Mouse (Mus musculus) liver, adult 2 months (tissue): ENCODE results near the gene Susd5. TPM values are rescaled to one million over a fixed set of nuclear protein-coding genes. Genes with fewer than 3 reads are reported as not detected.

ENCODE experiments used
- DNase-seq: peaks from one replicate; pipeline ENCODE4 v3.0.0-alpha.2; 2011; ENCODE audit warnings: low read depth, low spot score; ENCODE audit errors: extremely low read depth
- H3K27ac ChIP-seq: fragments of 200-500 bp; replicated peaks from 2 replicates; pipeline ENCODE4 v1.5.1; 2012; ENCODE audit warnings: low read depth, mild to moderate bottlenecking, control low read depth, inconsistent platforms, low read length; ENCODE audit not compliant: insufficient read depth
- H3K27me3 ChIP-seq: fragments of 200-500 bp; 2 replicates; pipeline ENCODE4 v1.6.1; 2012; ENCODE audit warnings: mild to moderate bottlenecking, moderate library complexity, low read length, inconsistent platforms; ENCODE audit not compliant: control insufficient read depth, insufficient read depth
- H3K36me3 ChIP-seq: fragments of 200-500 bp; 2 replicates; pipeline ENCODE4 v1.6.1; 2012; ENCODE audit warnings: low read length, inconsistent platforms; ENCODE audit not compliant: control insufficient read depth, insufficient read depth
- H3K4me1 ChIP-seq: fragments of 200-500 bp; 2 replicates; pipeline ENCODE4 v1.6.1; 2011; ENCODE audit warnings: low read length; ENCODE audit not compliant: control insufficient read depth, insufficient read depth
- H3K4me3 ChIP-seq: fragments of 200-500 bp; 2 replicates; pipeline ENCODE4 v1.5.1; 2011; ENCODE audit warnings: low read depth, mild to moderate bottlenecking, control low read depth, low read length, moderate library complexity; ENCODE audit not compliant: insufficient read depth
- H3K79me2 ChIP-seq: fragments of 200-500 bp; 2 replicates; pipeline ENCODE4 v1.6.1; 2012; ENCODE audit warnings: inconsistent platforms, mild to moderate bottlenecking, low read length, moderate library complexity; ENCODE audit not compliant: control insufficient read depth, insufficient read depth
- H3K9ac ChIP-seq: fragments of 200-500 bp; 2 replicates; pipeline ENCODE4 v1.6.1; 2012; ENCODE audit warnings: low read depth, mild to moderate bottlenecking, control low read depth, inconsistent platforms, low read length
- CTCF ChIP-seq: fragments of 200-500 bp; IDR thresholded peaks from 2 replicates; pipeline ENCODE4 v1.5.1; 2011; ENCODE audit warnings: low read depth, low read length, control low read depth
- POLR2A ChIP-seq: fragments of 200-500 bp; IDR thresholded peaks from 2 replicates; pipeline ENCODE4 v1.6.1; 2011; ENCODE audit warnings: low read length, control low read depth; ENCODE audit not compliant: insufficient read depth; ENCODE audit errors: extremely low read depth
- WGBS: fragments of 180-500 bp; shearing (Covaris S2); methylation state at CpG from one replicate; pipeline ENCODE4 v1.1.7; 2018; 5-methylcytosine and 5-hydroxymethylcytosine counted together
- polyA plus RNA-seq: library from polyadenylated mRNA; depleted of rRNA; stranded (reverse); fragments of >200 nt; gene quantifications from 2 replicates; pipeline ENCODE4 v1.2.3, GENCODE M21; 2012
- total RNA-seq: library from RNA; depleted of rRNA; stranded (reverse); fragments of >200 nt; gene quantifications from 2 replicates; pipeline ENCODE4 v1.2.3, GENCODE M21; 2014

Gene Susd5
- total and polyA plus RNA-seq, 2 experiments, result not detected

DNA sequence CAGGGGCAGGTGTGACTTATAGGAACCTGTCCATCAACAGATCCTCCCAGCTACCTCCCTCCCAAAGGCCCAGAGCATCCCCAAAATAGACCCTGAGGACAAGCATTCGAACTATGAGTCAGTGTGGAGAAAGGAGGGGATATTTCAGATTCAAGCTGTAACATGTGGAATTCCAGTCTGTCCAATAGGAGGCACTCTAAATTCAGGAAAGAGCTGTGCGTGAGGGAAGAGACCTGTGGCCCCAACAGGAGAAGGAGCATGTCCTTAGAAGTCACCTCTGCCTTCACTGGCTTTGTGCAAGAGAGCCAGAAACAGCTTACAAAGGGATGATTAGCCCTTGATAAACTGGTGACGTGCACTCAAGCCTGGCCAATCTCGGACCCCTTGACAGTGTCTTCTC lies 16.0 kb upstream of the Susd5 start:
- H3K36me3 ChIP-seq, result no peaks in the 10 kb centered on the region
- DNase-seq, result no peak
- no peaks in the 10 kb centered on the region for H3K79me2 ChIP-seq
- H3K27ac ChIP-seq, result no peak overlapping the region
- TF ChIP-seq POLR2A, result no peak
- TF ChIP-seq CTCF, result no peak
- 83% methylated on average over 4 of the region's 4 CpGs for WGBS
- H3K27me3 ChIP-seq, result no peaks in the 10 kb centered on the region
- no peak overlapping the region for H3K9ac ChIP-seq
- H3K4me1 ChIP-seq, result no peaks in the 10 kb centered on the region
- H3K4me3 ChIP-seq, result no peak overlapping the region

DNA sequence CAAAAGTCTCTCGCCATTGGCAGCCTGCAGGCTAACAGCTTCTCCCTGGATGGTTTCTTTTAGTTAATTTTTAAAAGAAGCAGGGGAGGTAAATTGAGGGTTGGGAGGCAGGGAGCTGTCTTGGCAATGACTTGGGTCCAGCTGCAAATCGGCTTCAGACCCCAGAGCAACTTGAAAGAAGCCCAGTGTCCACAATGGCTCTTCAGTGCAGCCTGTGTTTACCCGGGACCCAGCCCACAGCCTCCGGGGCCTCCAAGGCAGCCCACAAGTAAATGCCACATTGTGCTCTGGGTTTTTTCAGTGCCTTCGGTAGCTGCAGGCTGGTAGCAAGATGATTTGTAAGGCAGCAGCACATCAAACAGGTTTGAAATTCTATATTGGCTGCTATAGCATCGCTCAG lies 14.4 kb upstream of the Susd5 start:
- DNase-seq, result no peak
- H3K36me3 ChIP-seq, result no peaks in the 10 kb centered on the region
- WGBS, result 39% methylated on average over 6 of the region's 6 CpGs
- H3K4me3 ChIP-seq, result no peak overlapping the region
- no peak for TF ChIP-seq CTCF
- no peak for TF ChIP-seq POLR2A
- H3K27ac ChIP-seq, result no peak overlapping the region
- H3K9ac ChIP-seq, result no peak overlapping the region
- H3K4me1 ChIP-seq, result no peaks in the 10 kb centered on the region
- no peaks in the 10 kb centered on the region for H3K79me2 ChIP-seq
- no peaks in the 10 kb centered on the region for H3K27me3 ChIP-seq

- H3K27ac ChIP-seq, result no peak overlapping the region
- TF ChIP-seq POLR2A, result no peak
- TF ChIP-seq CTCF, result peak; percentile 69
- 60% methylated on average over 3 of the region's 3 CpGs for WGBS
- H3K79me2 ChIP-seq, result no peaks in the 10 kb centered on the region
- H3K27me3 ChIP-seq, result no peaks in the 10 kb centered on the region
- no peak overlapping the region for H3K4me3 ChIP-seq
- H3K9ac ChIP-seq, result no peak overlapping the region
- no peaks in the 10 kb centered on the region for H3K4me1 ChIP-seq
- peak; percentile 7 for DNase-seq
- no peaks in the 10 kb centered on the region for H3K36me3 ChIP-seq
Observed at GRCm38 (mm10) chr9:114044446-114044845, 12.5 kb upstream of the Susd5 start.

DNA sequence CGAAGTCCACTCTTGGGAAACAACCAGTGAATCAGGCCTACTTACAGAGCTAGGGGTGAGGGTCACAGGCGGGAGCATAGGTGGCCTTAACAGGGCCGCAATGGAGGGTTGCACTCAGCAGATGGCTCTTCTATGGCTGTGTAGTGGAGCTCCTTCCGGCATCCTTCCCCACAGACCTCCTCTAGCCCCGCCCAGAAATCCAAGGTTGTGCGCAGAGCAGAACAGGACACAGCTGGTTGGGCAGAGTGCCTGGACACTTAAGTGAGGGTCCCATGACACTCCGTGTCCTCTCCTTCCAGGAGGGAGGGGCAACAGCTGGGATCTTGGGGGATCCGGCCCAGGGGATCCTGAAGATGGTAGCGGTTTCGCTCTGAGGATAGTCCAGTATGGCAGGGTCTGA lies 10.9 kb upstream of the Susd5 start, which contains the start of gene Fbxl2:
Gene Fbxl2 (minus strand): TSS at position 164 of the 400 bp plus-strand sequence.
- DNase-seq, result no peak
- TF ChIP-seq POLR2A, result no peak
- no peak for TF ChIP-seq CTCF
- WGBS, result 87% methylated on average over 10 of the region's 10 CpGs

GRCm38 (mm10) chr9:114046676-114047075 lies 10.3 kb upstream of the Susd5 start:
- no peak for DNase-seq
- H3K4me1 ChIP-seq, result no peaks in the 10 kb centered on the region
- H3K36me3 ChIP-seq, result no peaks in the 10 kb centered on the region
- H3K27me3 ChIP-seq, result no peaks in the 10 kb centered on the region
- no peaks in the 10 kb centered on the region for H3K79me2 ChIP-seq
- TF ChIP-seq CTCF (no peak), POLR2A (no peak)
- no peak overlapping the region for H3K4me3 ChIP-seq
- H3K27ac ChIP-seq, result no peak overlapping the region
- 89% methylated on average over 7 of the region's 7 CpGs for WGBS
- H3K9ac ChIP-seq, result no peak overlapping the region

More for the DNA sequence above, 10.9 kb upstream of the Susd5 start, which contains the start of gene Fbxl2:
- Histone ChIP-seq H3K27me3 (no peaks in the 10 kb centered on the region), H3K4me3 (no peak within 1 kb of the TSS), H3K4me1 (no peaks in the 10 kb centered on the region), H3K27ac (no peak within 1 kb of the TSS), H3K79me2 (no peaks in the 10 kb centered on the region), H3K9ac (no peak within 1 kb of the TSS), H3K36me3 (no peaks in the 10 kb centered on the region)

DNA sequence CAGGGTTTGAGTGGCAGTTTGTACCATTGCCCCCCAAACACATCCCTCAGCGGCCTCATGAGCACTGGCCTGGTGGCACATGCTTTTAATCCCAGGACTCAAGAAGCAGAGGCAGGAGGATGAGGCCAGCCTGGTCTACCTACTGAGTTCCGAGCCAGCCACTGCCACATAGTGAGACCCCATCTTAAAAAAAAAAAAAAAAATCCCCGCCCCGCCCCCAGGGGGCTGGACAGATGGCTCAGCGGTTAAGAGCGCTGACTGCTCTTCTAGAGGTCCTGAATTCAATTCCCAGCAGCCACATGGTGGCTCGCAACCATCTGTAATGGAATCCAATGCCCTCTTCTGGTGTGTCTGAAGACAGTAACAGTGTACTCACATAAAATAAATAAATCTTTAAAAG lies 6.8 kb upstream of the Susd5 start:
- H3K9ac ChIP-seq, result no peak overlapping the region
- no peaks in the 10 kb centered on the region for H3K36me3 ChIP-seq
- H3K4me1 ChIP-seq, result no peaks in the 10 kb centered on the region
- no peak overlapping the region for H3K4me3 ChIP-seq
- no peaks in the 10 kb centered on the region for H3K79me2 ChIP-seq
- no peak for TF ChIP-seq CTCF
- TF ChIP-seq POLR2A, result no peak
- no peak for DNase-seq
- 84% methylated on average over 7 of the region's 7 CpGs for WGBS
- H3K27me3 ChIP-seq, result no peaks in the 10 kb centered on the region
- no peak overlapping the region for H3K27ac ChIP-seq
